Mouse (Mus musculus) ES-Bruce4 (cell line): Measurements from ENCODE around the gene Irf2bp2.

Experiments used
- CTCF ChIP-seq: IDR thresholded peaks from one replicate; pipeline ENCODE4 v1.8.1; 2011; ENCODE audit warnings: low read depth, low read length
- EP300 ChIP-seq: IDR thresholded peaks from 2 replicates; pipeline ENCODE4 v1.6.1; 2011; ENCODE audit warnings: low read depth, low read length; ENCODE audit not compliant: insufficient read depth
- POLR2A ChIP-seq: IDR thresholded peaks from one replicate; pipeline ENCODE4 v1.8.1; 2011; ENCODE audit warnings: low read length; ENCODE audit not compliant: insufficient read depth

- no peak for TF ChIP-seq POLR2A
- TF ChIP-seq CTCF = no peak
- no peak for TF ChIP-seq EP300
Observed at GRCm38 (mm10) chr8:126590599-126590998, 3.2 kb downstream of the Irf2bp2 start.
